Mouse (Mus musculus) right cerebral cortex, postnatal 25 days (tissue): ENCODE measurements around the gene Fam43a.
A peak's percentile ranks its signal among the peaks of the same experiment; 100 is the strongest.

Experiments
- DNase-seq: peaks from one replicate; pipeline ENCODE4 v3.0.0; 2022

Fam43a gene

DNA sequence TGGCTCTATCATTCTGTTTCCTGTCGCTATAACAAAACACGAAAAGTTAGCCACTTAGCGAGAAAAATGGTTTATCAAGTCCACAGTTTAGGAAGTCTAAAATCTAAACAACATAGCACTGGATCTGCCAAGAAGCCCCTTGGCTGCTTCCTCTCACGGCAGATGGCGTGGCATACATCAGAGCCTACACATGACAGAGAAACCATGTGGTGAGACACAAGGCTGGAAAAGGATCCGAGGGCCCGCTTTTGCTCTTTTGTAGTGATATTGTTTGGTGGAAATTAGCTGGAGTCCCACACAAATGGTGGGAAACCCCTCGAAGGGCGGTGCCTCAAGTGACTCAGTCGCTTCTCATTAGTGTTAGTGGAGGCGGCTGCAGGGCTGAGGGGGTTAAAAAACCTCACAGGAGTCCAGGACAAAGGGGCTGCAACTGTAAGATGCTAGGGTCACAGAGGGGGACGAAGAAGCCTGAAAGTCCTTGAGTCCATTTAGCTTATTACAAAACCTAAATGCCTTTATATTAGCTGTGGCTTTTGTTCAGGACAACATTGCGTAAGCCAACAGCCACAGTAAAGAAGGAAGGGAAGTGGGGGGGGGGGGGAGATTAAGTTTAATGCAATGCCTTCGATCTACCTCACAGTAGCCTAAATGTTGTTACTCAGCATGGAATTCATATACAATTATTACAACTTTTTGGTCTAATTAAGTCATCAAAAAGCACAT is 3.5 kb upstream of the Fam43a start:
- peak; percentile 28 for DNase-seq

DNA sequence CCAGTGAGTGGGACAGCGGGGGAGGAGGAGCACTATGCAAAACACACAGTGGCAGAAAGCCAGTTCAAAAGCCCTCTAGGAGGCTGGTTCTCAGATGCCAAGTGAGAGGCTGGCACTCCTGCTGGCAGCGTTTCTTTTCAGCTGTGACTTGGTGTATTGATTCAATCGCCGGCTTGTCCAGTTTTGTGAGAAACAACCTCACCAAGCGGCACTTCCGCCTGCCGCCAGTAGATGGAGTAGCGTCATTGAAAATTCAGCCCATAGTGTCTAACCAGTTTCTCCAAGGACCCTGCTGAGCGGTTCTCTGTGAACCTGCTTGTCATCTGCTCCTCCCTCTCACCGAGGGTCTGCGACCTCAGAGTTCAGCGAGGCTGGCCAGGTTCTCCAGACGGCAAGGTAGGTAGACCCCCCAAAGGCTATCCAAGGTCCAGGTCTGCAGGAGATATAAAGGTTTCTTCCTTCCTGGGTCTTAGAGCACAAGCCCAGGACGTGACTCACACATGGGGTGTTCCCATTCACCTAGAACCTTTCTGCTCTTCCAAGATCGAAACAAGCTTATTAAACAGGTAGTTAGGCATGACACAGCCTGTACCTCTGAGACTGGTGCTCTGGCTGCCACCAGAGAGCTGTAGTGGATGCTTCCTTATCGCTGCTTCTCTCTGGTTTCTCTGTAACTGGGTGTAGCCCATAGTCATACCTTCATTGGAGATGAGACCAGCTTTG is 2.4 kb upstream of the Fam43a start:
- peak; percentile 89 for DNase-seq

DNA sequence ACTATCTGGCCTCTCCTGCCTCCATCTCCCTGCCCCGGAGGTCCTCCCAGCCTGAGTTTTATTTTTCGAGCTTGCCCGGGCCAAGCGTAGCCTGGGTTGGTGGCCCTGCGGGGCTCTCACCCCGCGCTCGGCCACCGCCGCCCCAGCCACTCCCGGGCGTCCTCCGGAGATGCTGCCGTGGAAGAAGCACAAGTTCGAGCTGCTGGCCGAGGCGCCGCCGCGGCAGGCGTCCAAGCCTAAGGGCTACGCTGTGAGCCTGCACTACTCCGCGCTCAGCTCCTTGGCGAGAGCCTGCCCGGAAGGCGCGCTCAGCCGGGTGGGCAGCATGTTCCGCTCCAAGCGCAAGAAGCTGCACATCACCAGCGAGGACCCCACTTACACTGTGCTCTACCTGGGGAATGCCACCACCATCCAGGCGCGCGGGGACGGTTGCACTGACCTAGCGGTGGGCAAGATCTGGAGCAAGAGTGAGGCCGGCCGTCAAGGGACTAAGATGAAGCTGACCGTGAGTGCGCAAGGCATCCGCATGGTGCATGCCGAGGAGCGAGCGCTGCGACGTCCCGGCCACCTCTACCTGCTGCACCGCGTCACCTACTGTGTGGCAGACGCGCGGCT is 1.0 kb downstream of the Fam43a start:
- peak; percentile 67 for DNase-seq

DNA sequence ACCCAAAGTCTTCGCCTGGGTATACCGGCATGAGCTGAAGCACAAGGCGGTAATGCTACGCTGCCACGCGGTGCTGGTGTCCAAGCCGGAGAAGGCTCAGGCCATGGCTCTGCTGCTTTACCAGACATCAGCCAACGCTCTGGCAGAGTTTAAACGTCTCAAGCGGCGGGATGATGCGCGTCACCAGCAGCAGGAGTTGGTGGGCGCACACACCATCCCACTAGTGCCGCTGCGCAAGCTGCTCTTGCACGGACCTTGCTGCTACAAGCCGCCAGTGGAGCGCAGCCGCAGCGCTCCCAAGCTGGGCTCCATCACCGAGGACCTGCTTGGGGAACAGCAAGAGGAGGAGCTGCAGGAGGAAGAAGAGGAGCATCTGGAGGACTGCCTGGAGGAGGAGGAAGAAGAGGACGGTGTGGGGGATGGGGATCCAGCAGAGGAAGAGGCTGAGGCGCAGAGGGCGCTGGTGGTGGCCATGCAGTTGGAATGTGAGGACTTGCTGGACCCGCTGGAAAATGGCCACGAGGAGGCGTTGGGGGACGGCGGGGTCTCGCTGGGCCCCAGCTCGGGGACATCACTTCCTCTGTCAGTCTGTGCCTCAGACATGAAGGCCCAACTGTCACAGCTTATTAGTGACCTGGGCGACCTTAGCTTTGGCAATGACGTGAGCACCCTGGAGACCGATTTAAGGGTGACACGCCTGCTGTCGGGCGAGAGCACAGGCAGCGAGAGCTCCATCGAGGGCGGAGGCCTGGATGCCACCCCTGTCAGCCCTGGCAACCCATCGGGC is 1.7 kb downstream of the Fam43a start:
- no peak for DNase-seq

DNA sequence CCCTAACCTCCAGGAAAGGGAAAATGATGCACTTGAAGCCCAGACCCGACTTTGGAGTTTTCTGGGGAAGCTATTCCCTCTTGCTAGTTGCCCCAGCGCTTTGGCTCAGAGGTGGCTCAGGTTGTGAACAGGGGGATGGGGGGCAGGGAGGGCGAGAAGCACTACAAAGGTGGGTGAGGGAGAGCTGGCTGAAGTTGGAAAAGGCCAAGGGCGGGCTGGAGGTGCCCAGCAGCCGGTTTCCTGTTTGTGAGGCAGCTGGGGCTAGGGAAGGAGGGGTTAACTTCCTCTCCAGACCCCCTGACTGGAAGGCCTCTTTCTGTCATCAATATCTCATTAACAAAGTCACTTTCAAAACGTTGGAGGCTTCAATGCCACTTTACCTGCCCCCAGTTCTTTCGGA is 2.4 kb downstream of the Fam43a start:
- no peak for DNase-seq

DNA sequence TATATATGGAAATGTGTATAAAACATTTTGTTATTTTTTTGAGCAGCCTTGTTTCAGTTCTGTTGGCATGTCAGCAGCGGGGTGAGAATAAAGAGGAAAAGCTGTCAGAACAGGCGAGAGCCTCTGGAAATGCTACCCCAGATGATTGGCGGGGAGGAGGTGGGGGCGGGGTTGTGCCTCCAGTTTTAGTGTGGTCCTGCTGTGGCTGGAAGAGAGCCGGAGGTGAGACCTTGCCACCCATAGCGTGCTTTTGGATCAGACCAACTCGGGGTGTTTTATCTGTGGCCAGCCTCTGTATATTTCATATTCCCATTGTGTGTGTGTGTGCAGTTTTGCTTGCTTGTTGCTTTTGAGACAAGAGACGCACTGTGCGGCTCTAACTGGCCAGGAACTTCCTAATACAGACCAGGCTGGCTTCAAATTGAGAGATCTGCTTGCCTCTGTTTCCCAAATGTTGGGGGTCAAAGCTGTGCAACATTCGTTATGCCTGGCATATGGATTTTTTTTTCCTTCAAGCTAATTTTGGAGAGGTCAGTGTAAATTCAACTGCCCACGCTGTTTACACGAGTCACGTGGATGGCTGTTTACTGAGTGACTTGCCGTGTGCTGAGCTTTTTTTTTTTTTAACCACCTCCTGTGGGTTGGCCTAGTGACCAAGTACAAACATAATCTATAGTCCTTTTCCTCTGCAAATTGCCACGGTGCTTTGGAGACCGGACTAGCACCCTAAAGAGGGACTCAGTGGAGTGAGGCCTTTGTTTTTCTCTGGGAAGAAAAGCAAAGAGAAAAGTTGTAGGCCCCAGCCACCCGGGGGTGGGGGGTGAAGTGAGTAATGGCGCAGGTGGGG is 3.4 kb downstream of the Fam43a start:
- DNase-seq: no peak

DNA sequence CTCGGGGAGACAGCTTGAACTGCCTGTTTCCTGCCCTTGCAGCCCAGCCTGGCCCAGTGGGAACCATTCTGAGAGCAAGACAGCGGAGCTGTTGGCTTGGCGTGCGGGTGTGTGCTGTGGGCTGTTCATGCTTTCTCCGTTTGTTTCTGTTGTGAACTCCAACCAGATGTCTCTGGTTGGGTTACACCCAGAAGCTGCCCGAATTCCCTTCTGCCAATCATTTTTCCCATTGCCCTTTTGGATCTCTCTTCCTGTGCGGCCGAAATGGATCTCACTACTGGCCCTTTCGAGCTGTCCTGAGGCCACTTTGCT is 4.0 kb downstream of the Fam43a start:
- DNase-seq: no peak

DNA sequence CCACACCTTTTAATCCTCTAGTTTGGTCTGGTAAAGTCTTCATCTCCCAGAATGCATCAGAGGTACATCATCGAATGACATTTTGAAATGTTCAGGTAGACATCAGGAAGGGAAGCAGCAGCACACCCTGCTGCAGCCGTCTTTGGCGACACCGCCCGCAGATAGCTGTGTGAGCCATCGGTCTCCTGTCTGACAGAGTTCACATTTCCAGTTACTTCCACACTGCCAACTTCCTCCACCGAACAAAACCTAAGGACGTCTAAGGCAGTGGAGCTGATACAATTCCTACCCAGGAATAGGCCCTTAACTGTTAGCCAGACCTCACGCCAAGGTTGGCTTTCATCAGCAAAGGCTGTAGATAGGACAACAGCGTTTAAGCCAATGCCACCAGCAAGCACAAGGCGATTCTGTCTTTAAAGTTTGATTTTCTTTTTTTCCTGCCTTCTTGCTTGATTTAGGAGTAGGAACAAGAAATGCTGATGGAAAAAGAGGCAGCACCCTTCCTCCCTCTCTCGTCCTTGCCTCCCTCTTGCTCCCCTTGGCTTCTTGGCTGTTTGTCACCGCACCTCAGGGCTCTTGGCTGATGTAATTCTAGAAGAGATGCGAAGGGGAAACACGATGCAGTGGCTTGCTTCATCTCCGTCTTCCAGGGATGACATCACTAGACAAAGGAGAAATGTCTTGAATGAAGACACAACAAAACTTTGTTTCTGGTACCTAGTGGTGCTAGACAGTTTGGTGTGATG is 4.7 kb downstream of the Fam43a start:
- no peak for DNase-seq

DNA sequence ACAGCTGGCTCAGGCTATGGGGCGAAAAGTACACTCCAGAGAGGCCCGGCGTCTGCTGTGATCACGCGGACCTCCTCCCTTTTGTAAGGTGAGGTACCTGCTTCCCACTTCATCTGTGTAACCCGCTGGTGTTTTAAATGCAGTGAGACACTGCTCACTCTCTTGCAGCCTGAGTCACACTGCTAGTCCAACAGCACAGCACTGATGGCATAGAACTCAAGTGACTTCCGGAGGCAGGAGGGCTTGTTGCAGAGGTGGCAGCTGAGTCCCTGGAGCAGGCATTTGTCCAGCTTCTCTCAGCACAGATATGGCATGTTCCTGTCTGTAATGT is 5.2 kb downstream of the Fam43a start:
- DNase-seq: no peak

DNA sequence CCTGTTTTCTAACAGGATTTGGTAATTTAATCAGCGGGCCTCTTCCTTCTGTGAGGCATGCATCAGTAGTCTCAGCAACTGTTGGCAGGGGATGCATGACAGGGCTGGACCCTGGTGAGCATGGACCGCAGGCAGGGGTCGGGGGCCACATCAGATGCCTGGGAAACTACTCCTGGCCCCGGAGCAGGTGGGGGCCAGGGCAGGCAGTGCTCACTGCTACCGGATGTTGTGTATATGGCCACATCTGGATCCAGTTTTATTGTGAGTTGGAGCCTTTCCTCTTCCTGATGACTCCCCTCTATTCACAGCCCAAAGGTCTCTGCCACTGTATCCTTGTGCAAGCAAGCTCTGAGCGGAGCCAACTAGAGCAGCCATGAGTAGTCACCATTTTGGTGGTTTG is 6.0 kb downstream of the Fam43a start:
- no peak for DNase-seq

DNA sequence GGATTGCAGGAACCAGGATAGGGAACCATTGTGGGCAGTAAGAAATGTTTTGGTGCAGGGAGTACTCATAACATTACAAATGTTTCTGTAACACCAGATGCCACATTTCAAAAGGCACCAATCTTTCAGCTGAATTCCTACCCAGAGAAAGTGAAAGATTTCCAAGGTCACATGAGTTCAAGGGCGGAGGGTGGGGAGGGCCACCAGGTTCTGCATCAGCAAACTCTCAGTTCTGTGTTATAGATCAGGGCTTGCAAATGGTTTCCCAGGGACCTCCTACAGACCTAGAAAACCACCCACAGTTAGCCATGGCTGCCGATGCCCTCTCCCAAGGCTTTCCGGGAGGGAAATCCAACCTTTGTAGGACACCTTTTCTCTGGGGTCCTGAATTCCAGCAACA is 8.3 kb downstream of the Fam43a start:
- no peak for DNase-seq

DNA sequence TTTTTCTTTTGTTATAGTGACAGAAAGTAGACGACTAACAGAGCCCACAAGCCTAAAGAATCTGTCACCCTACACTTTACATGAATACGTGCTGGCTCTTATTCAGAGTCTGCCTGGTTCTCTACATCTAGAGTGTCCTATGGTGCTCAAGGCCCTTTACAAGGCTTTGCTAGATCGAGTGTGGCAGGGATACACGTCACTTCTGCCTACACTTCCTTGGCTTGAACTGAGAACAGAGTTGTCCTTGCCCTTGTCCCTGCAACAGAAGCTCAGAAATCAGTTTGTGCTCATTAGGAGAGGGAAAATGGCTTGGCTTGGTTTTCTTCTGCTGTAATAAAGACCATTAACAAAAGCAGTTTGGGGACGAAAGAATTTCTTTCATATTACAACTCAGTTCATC is 11.8 kb downstream of the Fam43a start:
- DNase-seq: no peak

DNA sequence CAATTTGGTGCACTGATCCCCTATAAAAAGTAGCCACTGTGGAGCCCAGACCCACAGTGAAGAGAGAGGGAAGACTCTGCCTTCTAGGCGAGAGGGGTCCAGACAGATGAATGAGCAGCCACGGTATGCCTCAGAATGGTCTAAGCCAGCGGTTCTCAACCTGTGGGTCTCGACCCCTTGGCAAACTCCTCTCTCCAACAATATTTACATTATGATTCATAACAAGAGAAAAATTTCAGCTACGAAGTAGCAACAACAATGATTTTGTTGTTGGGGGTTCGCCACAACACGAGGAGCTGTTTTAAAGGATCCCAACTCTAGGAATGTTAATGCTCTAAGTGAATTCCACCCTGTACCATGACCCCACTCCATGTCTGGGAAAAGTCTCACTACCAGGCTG is 13.6 kb downstream of the Fam43a start:
- no peak for DNase-seq

DNA sequence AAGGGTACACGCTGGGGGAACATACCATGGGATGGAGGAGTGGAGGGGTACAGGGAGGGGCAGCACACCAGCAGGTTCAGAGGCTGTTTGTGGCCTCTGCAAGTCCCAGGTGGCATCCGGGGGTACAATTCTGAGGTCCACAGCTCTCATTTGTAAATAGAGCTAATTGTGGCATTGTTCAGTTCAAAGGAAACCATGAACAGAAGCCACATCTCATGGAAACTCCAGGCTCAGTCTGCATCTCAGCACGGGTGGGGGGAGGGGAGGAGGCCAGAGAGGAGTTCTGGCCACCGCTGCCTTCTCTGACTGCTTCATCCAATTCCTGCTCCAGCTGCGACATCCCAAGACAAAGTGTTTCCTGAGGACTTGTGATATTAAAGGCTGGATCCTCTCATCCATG is 14.6 kb downstream of the Fam43a start:
- DNase-seq: no peak

DNA sequence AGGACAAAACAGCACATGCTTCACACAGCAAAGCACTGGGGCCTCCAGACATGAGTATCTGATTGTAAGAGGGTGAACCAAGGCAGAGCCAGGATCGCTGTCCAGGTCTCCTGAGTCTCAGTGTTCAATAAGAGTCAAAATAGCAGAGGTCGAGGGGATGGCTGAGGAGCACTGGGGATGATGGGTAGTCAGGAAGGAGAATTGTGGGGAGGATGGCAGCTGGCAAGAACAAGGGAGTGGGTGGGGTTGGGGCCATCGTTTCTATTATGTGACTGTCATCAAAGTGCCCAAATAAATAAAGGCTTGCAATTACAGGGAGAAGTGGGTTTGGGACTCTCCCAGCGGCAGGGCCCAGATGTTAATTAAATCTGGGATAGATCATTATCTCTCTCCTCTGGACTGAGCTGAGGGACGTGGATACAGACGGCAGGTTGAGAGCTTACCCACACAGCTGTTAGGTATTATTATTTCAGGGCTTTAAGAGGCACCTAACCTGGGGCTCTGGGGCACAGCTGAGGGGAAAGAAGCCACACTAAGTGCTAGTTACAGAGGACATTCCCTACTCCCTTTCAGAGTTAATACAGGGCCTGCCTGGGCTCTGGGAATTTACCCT is 15.3 kb downstream of the Fam43a start:
- DNase-seq: no peak

DNA sequence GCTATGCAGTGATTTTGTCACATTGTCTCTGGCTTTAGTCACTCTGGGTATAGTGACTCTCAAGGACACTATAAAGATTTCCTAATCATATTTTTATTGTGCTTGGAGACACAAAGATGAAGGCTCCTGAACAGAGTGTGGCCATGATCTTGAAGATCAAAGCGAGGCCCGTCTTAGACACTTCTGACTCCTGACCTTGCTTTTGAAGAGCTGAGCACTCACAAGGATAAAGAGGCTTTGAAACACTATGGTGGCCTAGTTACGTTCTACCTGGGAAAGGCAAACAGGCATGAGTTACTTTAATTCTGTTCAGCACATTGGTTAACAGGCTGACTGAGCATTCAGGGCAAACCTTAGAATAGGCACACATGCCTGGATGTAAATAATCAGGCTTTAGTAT is 16.8 kb downstream of the Fam43a start:
- DNase-seq: no peak

DNA sequence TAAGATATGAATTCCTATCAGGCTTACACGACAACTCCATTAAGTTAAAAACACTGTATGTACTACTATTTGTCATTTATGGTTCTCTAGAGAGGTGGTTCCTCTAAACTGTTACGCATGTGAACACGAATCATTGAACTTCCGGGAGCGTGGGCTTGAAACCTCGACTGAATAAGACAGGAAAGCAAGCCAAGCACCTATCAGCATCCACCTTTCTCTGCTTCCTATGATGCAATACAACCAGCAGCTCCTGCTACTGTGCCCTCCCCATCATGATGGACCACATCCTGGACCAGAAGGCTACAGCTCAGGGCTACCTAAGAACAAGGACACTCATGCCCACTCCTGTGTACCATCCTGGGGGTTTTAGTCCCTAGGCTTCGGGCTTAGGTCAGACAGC is 24.1 kb downstream of the Fam43a start:
- DNase-seq: no peak

DNA sequence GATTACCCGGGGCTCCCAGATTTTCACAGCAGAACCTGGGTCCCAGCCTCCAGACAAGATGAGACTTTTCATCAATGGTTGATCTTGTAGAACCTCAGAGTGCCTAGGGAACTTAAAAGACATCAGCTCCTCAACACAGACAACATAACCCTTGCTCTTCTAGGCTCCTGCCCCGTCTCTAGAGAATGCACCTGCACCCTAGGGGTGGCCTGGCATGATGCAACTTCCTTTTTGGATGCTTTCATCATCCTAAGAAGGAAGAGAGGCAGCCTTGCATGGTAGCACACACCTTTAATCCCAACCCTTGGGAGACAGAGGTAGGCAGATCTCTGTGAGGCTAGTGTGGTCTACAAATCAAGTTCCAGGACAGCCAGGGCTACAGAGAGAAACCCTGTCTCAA is 25.1 kb downstream of the Fam43a start:
- no peak for DNase-seq

DNA sequence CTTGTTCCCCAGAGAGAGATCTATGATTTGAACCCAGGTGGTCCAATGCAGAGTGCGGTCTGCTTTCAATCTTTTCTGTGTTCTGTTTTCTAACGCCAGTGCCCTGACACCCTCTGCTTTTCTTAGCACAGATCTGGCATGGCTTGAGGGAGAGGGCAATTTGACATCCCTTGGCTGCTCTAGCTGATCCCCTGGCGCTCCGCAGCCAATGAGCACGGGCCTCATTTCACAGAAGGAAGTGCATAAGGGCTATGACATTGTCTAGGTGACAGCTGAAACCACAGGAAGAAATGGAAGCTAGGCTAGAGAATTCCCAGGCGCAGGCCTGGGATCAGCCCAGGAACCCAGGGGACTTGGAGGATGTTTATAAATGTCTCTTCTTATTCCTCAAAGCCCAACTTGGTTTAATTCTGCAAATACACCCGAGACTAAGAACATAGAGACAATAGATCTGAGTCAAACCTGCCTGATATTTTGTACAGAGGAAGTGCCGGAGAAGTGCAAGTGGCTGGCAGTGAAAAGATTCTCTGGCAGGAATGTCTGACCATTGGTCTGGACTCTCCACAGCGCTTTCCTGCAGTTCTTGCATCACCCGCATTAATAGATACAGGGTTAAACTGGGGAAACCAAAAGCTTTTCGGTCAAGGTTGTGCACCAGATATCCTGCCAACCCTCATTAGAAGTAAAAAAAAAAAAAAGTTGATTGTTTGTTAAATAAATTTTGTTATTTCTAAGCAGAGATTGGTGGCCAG is 28.2 kb downstream of the Fam43a start:
- no peak for DNase-seq

DNA sequence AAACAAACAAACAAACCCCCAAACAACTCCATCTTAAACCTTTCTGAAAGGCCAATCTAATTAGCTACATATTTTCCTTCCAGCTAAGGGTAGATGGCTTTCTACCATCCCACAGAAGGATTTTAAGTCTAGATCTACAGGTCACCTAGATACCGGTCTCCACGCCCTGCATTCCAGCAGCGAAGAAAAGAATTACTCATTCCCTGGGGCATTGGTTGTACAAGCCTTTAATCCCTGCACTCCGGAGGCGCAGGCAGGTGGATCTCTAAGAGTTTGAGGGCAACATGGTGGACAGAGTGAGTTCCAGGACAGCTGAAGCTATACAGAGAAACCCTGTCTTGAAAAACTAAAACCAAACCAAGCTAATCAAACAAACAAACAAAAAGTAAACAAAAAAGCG is 28.9 kb downstream of the Fam43a start:
- no peak for DNase-seq

DNA sequence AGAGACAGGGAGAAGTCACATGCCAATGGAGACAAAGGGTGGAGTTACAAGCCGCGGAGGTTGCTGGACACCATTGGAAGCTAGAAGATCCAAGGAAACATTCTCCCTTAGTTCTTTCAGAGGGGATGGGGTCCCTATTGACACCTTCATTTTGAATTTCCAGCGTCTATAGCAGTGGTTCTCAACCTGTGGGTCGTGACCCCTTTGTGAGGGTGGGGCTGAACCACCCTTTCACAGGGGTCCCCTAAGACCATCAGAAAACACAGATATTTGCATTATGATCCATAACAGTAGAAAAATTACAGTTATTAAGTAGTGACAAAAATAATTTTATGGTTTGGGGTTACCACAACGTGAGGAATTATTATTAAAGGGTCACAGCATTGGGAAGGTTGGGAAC is 30.0 kb downstream of the Fam43a start:
- DNase-seq: no peak
